ENCODE assay signal across 10 mouse cellular contexts in genomic region chr15:94769227-94769626, GRCm38 (mm10).
DNase-seq lines count a peak whose midpoint lies in the region; ATAC-seq and TF ChIP-seq lines count a peak whose summit lies in the region.
"Had no signal": no experiment of that assay in that cellular context is flagged by ENCODE, and none has a peak within 500 bp of the region (broad histone marks: within the 10 kb centered on the region; RNA-seq: fewer than 3 reads in every experiment).

No protein-coding gene starts in this region.

- peak; percentile 38 for DNase-seq in kidney, adult 9 months
- DNase-seq in NIH3T3 (ENCODE audit: low read depth), result peak; percentile 76
- peak; percentile 31 for DNase-seq in limb, embryonic 11.5 days (ENCODE audit: low spot score)
- peak; percentile 8 for DNase-seq in skeletal muscle tissue, adult 2 months (ENCODE audit: low read depth, low spot score)
- DNase-seq in gastrocnemius, postnatal 10 days, result no peak

- 0 out of 2 replicates have a peak, but pooled peaks cover 5% of the 10 kb centered on the region for H3K27me3 ChIP-seq in kidney, embryonic 15.5 days
- peaks cover 9% of the 10 kb centered on the region; the same call in 1 of the 2 replicates for H3K27me3 ChIP-seq in hindbrain, embryonic 15.5 days
- no peaks in the 10 kb centered on the region for H3K27me3 ChIP-seq in limb, embryonic 11.5 days (ENCODE audit: control insufficient read depth, insufficient read depth, low read length)
- H3K27me3 ChIP-seq: megakaryocyte, embryonic 14.5 days had no signal

- no peak overlapping the region for H3K4me2 ChIP-seq in kidney, embryonic 15.5 days
- no peak overlapping the region for H3K4me2 ChIP-seq in hindbrain, embryonic 15.5 days
- H3K4me2 ChIP-seq in limb, embryonic 11.5 days (ENCODE audit: low read depth, severe bottlenecking), result no peak overlapping the region
- H3K4me2 ChIP-seq: embryonic facial prominence, embryonic 15.5 days had no signal

- WGBS in kidney, embryonic 15.5 days, result 21% methylated on average over 4 of the region's 4 CpGs
- WGBS in hindbrain, embryonic 15.5 days, result 16% methylated on average over 4 of the region's 4 CpGs
- 26% methylated on average over 4 of the region's 4 CpGs for WGBS in limb, embryonic 11.5 days

- no peak overlapping the region for H3K9ac ChIP-seq in kidney, embryonic 15.5 days
- H3K9ac ChIP-seq in hindbrain, embryonic 15.5 days, result no peak overlapping the region
- no peak overlapping the region for H3K9ac ChIP-seq in limb, embryonic 11.5 days (ENCODE audit: low read length)
- H3K9ac ChIP-seq: embryonic facial prominence, embryonic 15.5 days had no signal

- no peaks in the 10 kb centered on the region for H3K9me3 ChIP-seq in kidney, embryonic 15.5 days (replicated peaks)
- H3K9me3 ChIP-seq in hindbrain, embryonic 15.5 days, result no peaks in the 10 kb centered on the region
- H3K9me3 ChIP-seq in limb, embryonic 11.5 days (ENCODE audit: control insufficient read depth, low read length), result no peaks in the 10 kb centered on the region
- H3K9me3 ChIP-seq: embryonic facial prominence, embryonic 15.5 days; megakaryocyte, embryonic 14.5 days had no signal

- TF ChIP-seq POLR2A in cortical plate, adult 2 months (IDR thresholded peaks at IDR 0.05; ENCODE audit: extremely low read depth, insufficient read depth, low read length), result peak; percentile 33; the same call in 1 of the 2 replicates

- no peak overlapping the region for H3K27ac ChIP-seq in kidney, embryonic 15.5 days
- no peak overlapping the region for H3K27ac ChIP-seq in cortical plate, adult 2 months (ENCODE audit: insufficient read depth, low read length)
- H3K27ac ChIP-seq in hindbrain, embryonic 15.5 days (replicated peaks), result no peak overlapping the region
- no peak overlapping the region for H3K27ac ChIP-seq in limb, embryonic 11.5 days (replicated peaks; ENCODE audit: low read depth, low read length)
- H3K27ac ChIP-seq: embryonic facial prominence, embryonic 15.5 days had no signal

- ATAC-seq in kidney, embryonic 15.5 days (replicated peaks; ENCODE audit: low FRiP score), result no peak; the same call in 1 of the 2 replicates
- ATAC-seq in hindbrain, embryonic 15.5 days (ENCODE audit: low FRiP score, low read depth), result peak; percentile 86
- peak; percentile 21; the same call in 1 of the 2 replicates for ATAC-seq in limb, embryonic 11.5 days (ENCODE audit: insufficient number of reproducible peaks, low FRiP score, low TSS enrichment, low read depth)

- no peak overlapping the region for H3K4me3 ChIP-seq in kidney, embryonic 15.5 days (replicated peaks)
- no peak overlapping the region for H3K4me3 ChIP-seq in cortical plate, adult 2 months (ENCODE audit: insufficient read depth, low read length)
- no peak overlapping the region for H3K4me3 ChIP-seq in hindbrain, embryonic 15.5 days
- H3K4me3 ChIP-seq in limb, embryonic 11.5 days (ENCODE audit: low read depth, low read length), result no peak overlapping the region
- H3K4me3 ChIP-seq: embryonic facial prominence, embryonic 15.5 days; megakaryocyte, embryonic 14.5 days had no signal

- no peaks in the 10 kb centered on the region for H3K36me3 ChIP-seq in kidney, embryonic 15.5 days
- H3K36me3 ChIP-seq in hindbrain, embryonic 15.5 days, result no peaks in the 10 kb centered on the region
- no peaks in the 10 kb centered on the region for H3K36me3 ChIP-seq in limb, embryonic 11.5 days (ENCODE audit: control insufficient read depth, insufficient read depth, low read length)
- H3K36me3 ChIP-seq: embryonic facial prominence, embryonic 15.5 days had no signal

- H3K4me1 ChIP-seq in kidney, embryonic 15.5 days, result no peaks in the 10 kb centered on the region
- H3K4me1 ChIP-seq in cortical plate, adult 2 months (ENCODE audit: control insufficient read depth, insufficient read depth, low read length), result peaks cover 7% of the 10 kb centered on the region
- H3K4me1 ChIP-seq in hindbrain, embryonic 15.5 days (replicated peaks), result no peaks in the 10 kb centered on the region; the same call in 1 of the 2 replicates
- H3K4me1 ChIP-seq in limb, embryonic 11.5 days (ENCODE audit: control insufficient read depth, insufficient read depth, low read length), result no peaks in the 10 kb centered on the region
- H3K4me1 ChIP-seq: embryonic facial prominence, embryonic 15.5 days; megakaryocyte, embryonic 14.5 days had no signal

- TF ChIP-seq CTCF in cortical plate, adult 2 months (IDR thresholded peaks at IDR 0.05; ENCODE audit: extremely low read depth, insufficient read depth, low read length), result peak; percentile 38
